Mouse (Mus musculus): ENCODE results near the gene Pkp1. TPM values are rescaled to one million over a fixed set of nuclear protein-coding genes. Genes with fewer than 3 reads are reported as not detected.

The Pkp1 gene
- polyA plus RNA-seq, 1 experiment from 2014 or later, result not detected

- H3K27ac ChIP-seq (ENCODE audit: low read length), result no peak overlapping the region
- ATAC-seq (ENCODE audit: low read depth), result no peak
- no peak overlapping the region for H3K9ac ChIP-seq (ENCODE audit: low read depth, low read length)
- H3K4me3 ChIP-seq (ENCODE audit: low read depth, low read length), result no peak overlapping the region
- WGBS (ENCODE audit: insufficient replicate concordance), result 62% methylated on average over 4 of the region's 4 CpGs
- no peaks in the 10 kb centered on the region for H3K27me3 ChIP-seq (ENCODE audit: control insufficient read depth, insufficient read depth, low read depth, low read length)
- no peaks in the 10 kb centered on the region for H3K36me3 ChIP-seq (ENCODE audit: control insufficient read depth, insufficient read depth)
- no peaks in the 10 kb centered on the region for H3K9me3 ChIP-seq (replicated peaks; ENCODE audit: control insufficient read depth, low read length)
- H3K4me2 ChIP-seq (ENCODE audit: low read depth, low read length), result no peak overlapping the region
- H3K4me1 ChIP-seq (ENCODE audit: control insufficient read depth, low read depth, low read length), result peaks cover 8% of the 10 kb centered on the region
Measured at GRCm38 (mm10) chr1:135856070-135856469, 62.9 kb downstream of the Pkp1 start.

GRCm38 (mm10) chr1:135855344-135855687 lies 63.7 kb downstream of the Pkp1 start:
- Histone ChIP-seq H3K27me3 (ENCODE audit: control insufficient read depth, insufficient read depth, low read depth, low read length) (no peaks in the 10 kb centered on the region), H3K27ac (ENCODE audit: low read length) (no peak overlapping the region), H3K4me2 (ENCODE audit: low read depth, low read length) (no peak overlapping the region), H3K9me3 (replicated peaks; ENCODE audit: control insufficient read depth, low read length) (no peaks in the 10 kb centered on the region), H3K4me3 (ENCODE audit: low read depth, low read length) (no peak overlapping the region), H3K9ac (ENCODE audit: low read depth, low read length) (no peak overlapping the region), H3K4me1 (ENCODE audit: control insufficient read depth, low read depth, low read length) (peaks cover 8% of the 10 kb centered on the region), H3K36me3 (ENCODE audit: control insufficient read depth, insufficient read depth) (no peaks in the 10 kb centered on the region)
- no peak for ATAC-seq (ENCODE audit: low read depth)
- 81% methylated on average over 1 of the region's 1 CpGs for WGBS (ENCODE audit: insufficient replicate concordance)

- H3K4me1 ChIP-seq (ENCODE audit: control insufficient read depth, low read depth, low read length), result peaks cover 8% of the 10 kb centered on the region
- H3K27ac ChIP-seq (ENCODE audit: low read length), result no peak overlapping the region
- no peak overlapping the region for H3K9ac ChIP-seq (ENCODE audit: low read depth, low read length)
- H3K36me3 ChIP-seq (ENCODE audit: control insufficient read depth, insufficient read depth), result no peaks in the 10 kb centered on the region
- H3K4me3 ChIP-seq (ENCODE audit: low read depth, low read length), result no peak overlapping the region
- no peaks in the 10 kb centered on the region for H3K9me3 ChIP-seq (replicated peaks; ENCODE audit: control insufficient read depth, low read length)
- no peaks in the 10 kb centered on the region for H3K27me3 ChIP-seq (ENCODE audit: control insufficient read depth, insufficient read depth, low read depth, low read length)
- WGBS (ENCODE audit: insufficient replicate concordance), result 61% methylated on average over 6 of the region's 6 CpGs
- no peak for ATAC-seq (ENCODE audit: low read depth)
- no peak overlapping the region for H3K4me2 ChIP-seq (ENCODE audit: low read depth, low read length)
Measured at GRCm38 (mm10) chr1:135854591-135855343, 64.2 kb downstream of the Pkp1 start.

GRCm38 (mm10) chr1:135853200-135853599 lies 65.8 kb downstream of the Pkp1 start:
- Histone ChIP-seq H3K36me3 (ENCODE audit: control insufficient read depth, insufficient read depth) (no peaks in the 10 kb centered on the region), H3K9me3 (replicated peaks; ENCODE audit: control insufficient read depth, low read length) (no peaks in the 10 kb centered on the region), H3K27ac (ENCODE audit: low read length) (no peak overlapping the region), H3K4me1 (ENCODE audit: control insufficient read depth, low read depth, low read length) (peaks cover 8% of the 10 kb centered on the region), H3K4me3 (ENCODE audit: low read depth, low read length) (no peak overlapping the region), H3K27me3 (ENCODE audit: control insufficient read depth, insufficient read depth, low read depth, low read length) (no peaks in the 10 kb centered on the region), H3K9ac (ENCODE audit: low read depth, low read length) (no peak overlapping the region), H3K4me2 (ENCODE audit: low read depth, low read length) (no peak overlapping the region)
- ATAC-seq (ENCODE audit: low read depth), result no peak
- 59% methylated on average over 4 of the region's 4 CpGs for WGBS (ENCODE audit: insufficient replicate concordance)

- 49% methylated on average over 13 of the region's 13 CpGs for WGBS (ENCODE audit: insufficient replicate concordance)
- H3K36me3 ChIP-seq (ENCODE audit: control insufficient read depth, insufficient read depth), result no peaks in the 10 kb centered on the region
- no peak overlapping the region for H3K27ac ChIP-seq (ENCODE audit: low read length)
- H3K9ac ChIP-seq (ENCODE audit: low read depth, low read length), result no peak overlapping the region
- no peaks in the 10 kb centered on the region for H3K9me3 ChIP-seq (replicated peaks; ENCODE audit: control insufficient read depth, low read length)
- H3K4me2 ChIP-seq (ENCODE audit: low read depth, low read length), result no peak overlapping the region
- ATAC-seq (ENCODE audit: low read depth), result no peak
- peaks cover 2% of the 10 kb centered on the region; the same call in 1 of the 2 replicates for H3K27me3 ChIP-seq (ENCODE audit: control insufficient read depth, insufficient read depth, low read depth, low read length)
- H3K4me3 ChIP-seq (ENCODE audit: low read depth, low read length), result no peak overlapping the region
- peaks cover 6% of the 10 kb centered on the region for H3K4me1 ChIP-seq (ENCODE audit: control insufficient read depth, low read depth, low read length)
Measured at GRCm38 (mm10) chr1:135852044-135852756, 66.8 kb downstream of the Pkp1 start.

- 50% methylated on average over 12 of the region's 12 CpGs for WGBS (ENCODE audit: insufficient replicate concordance)
- peak; percentile 26; the same call in 1 of the 2 replicates for ATAC-seq (ENCODE audit: low read depth)
- H3K27me3 ChIP-seq (ENCODE audit: control insufficient read depth, insufficient read depth, low read depth, low read length), result peaks cover 2% of the 10 kb centered on the region; the same call in 1 of the 2 replicates
- H3K4me3 ChIP-seq (ENCODE audit: low read depth, low read length), result no peak overlapping the region
- H3K36me3 ChIP-seq (ENCODE audit: control insufficient read depth, insufficient read depth), result no peaks in the 10 kb centered on the region
- H3K9ac ChIP-seq (ENCODE audit: low read depth, low read length), result no peak overlapping the region
- H3K9me3 ChIP-seq (replicated peaks; ENCODE audit: control insufficient read depth, low read length), result no peaks in the 10 kb centered on the region
- H3K4me2 ChIP-seq (ENCODE audit: low read depth, low read length), result no peak overlapping the region
- H3K27ac ChIP-seq (ENCODE audit: low read length), result no peak overlapping the region
- H3K4me1 ChIP-seq (ENCODE audit: control insufficient read depth, low read depth, low read length), result peaks cover 3% of the 10 kb centered on the region; the same call in 1 of the 2 replicates
Measured at GRCm38 (mm10) chr1:135850722-135851512, 68.1 kb downstream of the Pkp1 start.

GRCm38 (mm10) chr1:135847611-135848351 lies 71.2 kb downstream of the Pkp1 start:
- Histone ChIP-seq H3K4me3 (ENCODE audit: low read depth, low read length) (no peak overlapping the region), H3K4me2 (ENCODE audit: low read depth, low read length) (no peak overlapping the region), H3K9ac (ENCODE audit: low read depth, low read length) (no peak overlapping the region), H3K27me3 (ENCODE audit: control insufficient read depth, insufficient read depth, low read depth, low read length) (peaks cover 2% of the 10 kb centered on the region; the same call in 1 of the 2 replicates), H3K4me1 (ENCODE audit: control insufficient read depth, low read depth, low read length) (no peaks in the 10 kb centered on the region), H3K9me3 (replicated peaks; ENCODE audit: control insufficient read depth, low read length) (no peaks in the 10 kb centered on the region), H3K27ac (ENCODE audit: low read length) (no peak overlapping the region), H3K36me3 (ENCODE audit: control insufficient read depth, insufficient read depth) (no peaks in the 10 kb centered on the region)
- ATAC-seq (ENCODE audit: low read depth), result no peak
- WGBS (ENCODE audit: insufficient replicate concordance), result 43% methylated on average over 17 of the region's 17 CpGs

GRCm38 (mm10) chr1:135847139-135847562 lies 71.9 kb downstream of the Pkp1 start:
- H3K9ac ChIP-seq (ENCODE audit: low read depth, low read length), result no peak overlapping the region
- H3K27ac ChIP-seq (ENCODE audit: low read length), result no peak overlapping the region
- WGBS (ENCODE audit: insufficient replicate concordance), result 18% methylated on average over 6 of the region's 6 CpGs
- no peak overlapping the region for H3K4me3 ChIP-seq (ENCODE audit: low read depth, low read length)
- peak; percentile 46; the same call in 1 of the 2 replicates for ATAC-seq (ENCODE audit: low read depth)
- H3K36me3 ChIP-seq (ENCODE audit: control insufficient read depth, insufficient read depth), result no peaks in the 10 kb centered on the region
- no peaks in the 10 kb centered on the region for H3K9me3 ChIP-seq (replicated peaks; ENCODE audit: control insufficient read depth, low read length)
- H3K4me2 ChIP-seq (ENCODE audit: low read depth, low read length), result no peak overlapping the region
- H3K27me3 ChIP-seq (ENCODE audit: control insufficient read depth, insufficient read depth, low read depth, low read length), result peaks cover 2% of the 10 kb centered on the region; the same call in 1 of the 2 replicates
- H3K4me1 ChIP-seq (ENCODE audit: control insufficient read depth, low read depth, low read length), result no peaks in the 10 kb centered on the region

All from liver, embryonic 16.5 days (tissue).